Mouse (Mus musculus) gastrocnemius, postnatal 14 days (tissue): ENCODE results near the gene Taf6l. TPM values are rescaled to one million over a fixed set of nuclear protein-coding genes. Genes with fewer than 3 reads are reported as not detected.
"Not testable (repeated sequence)": the region's sequence is repeated elsewhere in the genome, so short reads cannot be mapped to it uniquely, and the experiment has no call there.

Experiments
- DNase-seq: peaks from one replicate; pipeline ENCODE4 v3.0.0; 2021; ENCODE audit warnings: mixed read lengths
- intact Hi-C: fragments of 180-260 bp; cut with DNase I; formaldehyde crosslinking; loops from one replicate; pipeline ENCODE4 v1.15.1; 2025; ENCODE audit warnings: low total_unique reads
- microRNA-seq, 2 experiments: library from miRNA; unstranded; fragments of <30 nt; microRNA quantifications; one replicate each; pipeline ENCODE4 v1.2.0; 2021
- total RNA-seq, 2 experiments: library from RNA; stranded (reverse); gene quantifications; 2 replicates each; pipeline ENCODE4 v1.2.3; 2021

The Taf6l gene
- total RNA-seq, 2 experiments from 2014 or later = 9.0 to 9.4 TPM

GRCm38 (mm10) chr19:8742176-8742575, 44.0 kb downstream of the Taf6l start:
- no peak for DNase-seq
- intact Hi-C loops = no loop called here

- intact Hi-C loops = no loop called here
Observed at GRCm38 (mm10) chr19:8741243-8741869, 44.9 kb downstream of the Taf6l start, which contains the start of gene Stx5a. Gene Stx5a, plus strand, starts transcription at chr19:8741413.

GRCm38 (mm10) chr19:8740603-8741002, 45.6 kb downstream of the Taf6l start, which contains the start of gene 1700092M07Rik:
Gene 1700092M07Rik, plus strand, starts transcription at chr19:8740718.
- intact Hi-C loops = no loop called here
- peak; percentile 8 for DNase-seq

More at GRCm38 (mm10) chr19:8741243-8741869, 44.9 kb downstream of the Taf6l start, which contains the start of gene Stx5a:
- peak; percentile 95 for DNase-seq

GRCm38 (mm10) chr19:8739646-8740045, 46.6 kb downstream of the Taf6l start:
- intact Hi-C loops = no loop called here

GRCm38 (mm10) chr19:8738911-8739310, 47.3 kb downstream of the Taf6l start:
- intact Hi-C loops = no loop called here
- no peak for DNase-seq

More at GRCm38 (mm10) chr19:8739646-8740045, 46.6 kb downstream of the Taf6l start:
- DNase-seq = no peak

- DNase-seq = no peak
- intact Hi-C loops = no loop called here
Observed at GRCm38 (mm10) chr19:8736160-8736467, 50.1 kb downstream of the Taf6l start.

GRCm38 (mm10) chr19:8735389-8736159, 50.6 kb downstream of the Taf6l start, which contains the start of gene Wdr74:
Gene Wdr74, plus strand, starts transcription at chr19:8735827.
- intact Hi-C loops = no loop called here
- DNase-seq = peak; percentile 90

GRCm38 (mm10) chr19:8734334-8734733, 51.9 kb downstream of the Taf6l start:
- intact Hi-C loops = no loop called here
- no peak for DNase-seq

GRCm38 (mm10) chr19:8728335-8729099, 57.7 kb downstream of the Taf6l start:
- intact Hi-C loops = not testable (repeated sequence)

GRCm38 (mm10) chr19:8727495-8728114, 58.6 kb downstream of the Taf6l start:
- intact Hi-C loops = no loop called here
- no peak for DNase-seq

More at GRCm38 (mm10) chr19:8728335-8729099, 57.7 kb downstream of the Taf6l start:
- not testable (repeated sequence) for DNase-seq

GRCm38 (mm10) chr19:8726609-8727390, 59.4 kb downstream of the Taf6l start:
- no peak for DNase-seq
- intact Hi-C loops = no loop called here

- intact Hi-C loops = no loop called here
- DNase-seq = no peak
Observed at GRCm38 (mm10) chr19:8725081-8725613, 61.1 kb downstream of the Taf6l start.

Small RNA genes lying within 50 kb of the gene (microRNA-seq; reads per million reads assigned to microRNA genes)
- 0 reads per million in 2 experiments for gene Mir6992

Other genes with a start within 250 kb of the Taf6l start
- gene Slc22a8, start 195.2 kb downstream of the Taf6l start, total RNA-seq = not detected
- not detected for gene Slc22a6, start 168.4 kb downstream of the Taf6l start, total RNA-seq
- gene Chrm1, start 122.6 kb downstream of the Taf6l start, total RNA-seq = under 1 TPM in 1 of 2 experiments, not detected in 1; 0.02 TPM
- 10 to 100 TPM; 24.6 to 26.8 TPM for gene Slc3a2, start 63.0 kb downstream of the Taf6l start, total RNA-seq
- gene Wdr74, start 50.6 kb downstream of the Taf6l start, total RNA-seq = 10 to 100 TPM; 21.7 to 23.4 TPM
- gene 1700092M07Rik, start 45.7 kb downstream of the Taf6l start, total RNA-seq = not detected
- 10 to 100 TPM; 24.1 to 28.0 TPM for gene Stx5a, start 45.0 kb downstream of the Taf6l start, total RNA-seq
- 10 to 100 TPM; 32.5 to 33.2 TPM for gene Nxf1, start 29.3 kb downstream of the Taf6l start, total RNA-seq
- gene Tmem223, start 15.4 kb downstream of the Taf6l start, total RNA-seq = 10 to 100 TPM; 78.5 to 81.9 TPM
- 10 to 100 TPM in 1 of 2 experiments, 1 to 10 TPM in 1; 9.7 to 11.1 TPM for gene Tmem179b, start 11.9 kb downstream of the Taf6l start, total RNA-seq
- 10 to 100 TPM; 34.1 to 35.5 TPM for gene Polr2g, start 12.2 kb upstream of the Taf6l start, total RNA-seq
- gene Zbtb3, start 16.1 kb upstream of the Taf6l start, total RNA-seq = 1 to 10 TPM in 1 of 2 experiments, under 1 TPM in 1; 0.62 to 1.5 TPM
- gene Ttc9c, start 32.9 kb upstream of the Taf6l start, total RNA-seq = 10 to 100 TPM in 1 of 2 experiments, 1 to 10 TPM in 1; 9.6 to 10.7 TPM
- gene Hnrnpul2, start 33.6 kb upstream of the Taf6l start, total RNA-seq = 10 to 100 TPM; 35.4 to 37.3 TPM
- not detected for gene AC129217.1, start 43.4 kb upstream of the Taf6l start, total RNA-seq
- 10 to 100 TPM; 14.4 to 15.6 TPM for gene Bscl2, start 51.0 kb upstream of the Taf6l start, total RNA-seq
- not detected for gene Gng3, start 52.8 kb upstream of the Taf6l start, total RNA-seq
- 10 to 100 TPM in 1 of 2 experiments, 1 to 10 TPM in 1; 7.8 to 11.0 TPM for gene Lrrn4cl, start 64.4 kb upstream of the Taf6l start, total RNA-seq
- gene Ubxn1, start 85.1 kb upstream of the Taf6l start, total RNA-seq = 100 to 1,000 TPM; 182 to 211 TPM
- gene Uqcc3, start 94.5 kb upstream of the Taf6l start, total RNA-seq = 10 to 100 TPM; 55.1 to 64.7 TPM
- gene Lbhd1, start 97.3 kb upstream of the Taf6l start, total RNA-seq = 1 to 10 TPM; 4.4 to 6.7 TPM
- not detected for gene Gm49403, start 97.5 kb upstream of the Taf6l start, total RNA-seq
- 10 to 100 TPM; 20.3 to 26.3 TPM for gene 1810009A15Rik, start 102.4 kb upstream of the Taf6l start, total RNA-seq
- 1 to 10 TPM in 1 of 2 experiments, not detected in 1; 3.3 TPM for gene Gm49416, start 102.5 kb upstream of the Taf6l start, total RNA-seq
- 10 to 100 TPM in 1 of 2 experiments, 1 to 10 TPM in 1; 9.5 to 10.3 TPM for gene Ints5, start 106.6 kb upstream of the Taf6l start, total RNA-seq
- gene Ganab, start 111.7 kb upstream of the Taf6l start, total RNA-seq = 10 to 100 TPM; 30.7 to 34.3 TPM
- 10 to 100 TPM; 21.4 to 24.2 TPM for gene B3gat3, start 134.0 kb upstream of the Taf6l start, total RNA-seq
- gene Rom1, start 142.9 kb upstream of the Taf6l start, total RNA-seq = 1 to 10 TPM; 4.9 to 6.0 TPM
- gene Eml3, start 143.1 kb upstream of the Taf6l start, total RNA-seq = 1 to 10 TPM; 8.6 to 8.9 TPM
- 10 to 100 TPM; 27.4 to 27.9 TPM for gene Mta2, start 155.5 kb upstream of the Taf6l start, total RNA-seq
- gene Tut1, start 167.4 kb upstream of the Taf6l start, total RNA-seq = 1 to 10 TPM; 8.2 to 8.4 TPM
- 100 to 1,000 TPM; 500 to 587 TPM for gene Eef1g, start 180.6 kb upstream of the Taf6l start, total RNA-seq
- 100 to 1,000 TPM; 194 to 197 TPM for gene Ahnak, start 202.9 kb upstream of the Taf6l start, total RNA-seq